Mouse (Mus musculus) thymus, adult 2 months (tissue): ENCODE measurements around the gene Prss27. TPM values are rescaled to one million over a fixed set of nuclear protein-coding genes. Genes with fewer than 3 reads are reported as not detected.

ENCODE experiments used
- DNase-seq: peaks from one replicate; pipeline ENCODE4 v3.0.0; 2021
- H3K27ac ChIP-seq: fragments of 200-500 bp; 2 replicates; pipeline ENCODE4 v1.5.1; 2012; ENCODE audit warnings: low read length, control low read depth; ENCODE audit not compliant: control insufficient read depth, insufficient read depth
- H3K27me3 ChIP-seq: fragments of 200-500 bp; 2 replicates; pipeline ENCODE4 v1.6.1; 2012; ENCODE audit warnings: mild to moderate bottlenecking, low read length, moderate library complexity, mixed read lengths; ENCODE audit not compliant: control insufficient read depth, insufficient read depth
- H3K36me3 ChIP-seq: fragments of 200-500 bp; 2 replicates; pipeline ENCODE4 v1.6.1; 2012; ENCODE audit warnings: mild to moderate bottlenecking, low read length, moderate library complexity; ENCODE audit not compliant: control insufficient read depth, insufficient read depth
- H3K4me1 ChIP-seq: fragments of 200-500 bp; replicated peaks from 2 replicates; pipeline ENCODE4 v1.6.1; 2012; ENCODE audit warnings: low read length; ENCODE audit not compliant: control insufficient read depth, insufficient read depth
- H3K4me3 ChIP-seq: fragments of 200-500 bp; 2 replicates; pipeline ENCODE4 v1.5.1; 2012; ENCODE audit warnings: mild to moderate bottlenecking, low read length, control low read depth, moderate library complexity; ENCODE audit not compliant: control insufficient read depth, insufficient read depth
- CTCF ChIP-seq: fragments of 200-500 bp; IDR thresholded peaks from 2 replicates; pipeline ENCODE4 v1.5.1; 2012; ENCODE audit warnings: mild to moderate bottlenecking, control low read depth, low read length, moderate library complexity, borderline replicate concordance; ENCODE audit not compliant: control insufficient read depth, poor library complexity, insufficient read depth; ENCODE audit errors: extremely low read depth
- POLR2A ChIP-seq: fragments of 200-500 bp; IDR thresholded peaks from 2 replicates; pipeline ENCODE4 v1.6.1; 2012; ENCODE audit warnings: mild to moderate bottlenecking, low read length, control low read depth, moderate library complexity; ENCODE audit not compliant: control insufficient read depth, poor library complexity, insufficient read depth; ENCODE audit errors: extremely low read depth
- WGBS: fragments of 180-500 bp; shearing (Covaris S2); methylation state at CpG from one replicate; pipeline ENCODE4 v1.1.7; 2018; 5-methylcytosine and 5-hydroxymethylcytosine counted together
- polyA plus RNA-seq: library from polyadenylated mRNA; depleted of rRNA; stranded (reverse); fragments of >200 nt; gene quantifications from 2 replicates; pipeline ENCODE4 v1.2.3, GENCODE M21; 2012

The Prss27 gene
- polyA plus RNA-seq, 1 experiment, result 2.5 TPM

DNA sequence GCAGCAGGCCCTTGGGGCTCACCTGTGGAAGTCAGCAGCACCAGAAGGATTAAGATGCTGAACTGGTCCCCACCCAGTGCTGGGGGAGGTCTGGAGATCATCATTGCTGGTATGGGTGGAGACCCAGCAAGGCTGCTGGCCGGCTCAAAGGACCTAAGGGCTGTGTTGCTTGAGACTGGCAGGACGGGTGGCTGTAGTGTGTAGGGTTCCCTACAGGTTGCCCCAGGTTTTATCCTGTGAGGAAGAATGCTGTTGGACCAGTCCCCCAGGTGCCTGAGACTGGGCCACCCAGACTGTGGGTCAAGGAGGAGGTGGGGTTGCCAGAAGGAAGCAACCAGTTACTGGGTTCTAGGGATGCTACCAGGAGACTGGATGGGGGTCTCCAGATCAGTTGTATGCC, 40.0 kb upstream of the Prss27 start, which contains the start of gene Prss22:
Gene Prss22, minus strand, starts transcription at position 200 of the 400 bp plus-strand sequence.
- TF ChIP-seq CTCF, result no peak
- no peak for TF ChIP-seq POLR2A
- no peak for DNase-seq
- WGBS, result 86% methylated on average over 2 of the region's 2 CpGs
- H3K36me3 ChIP-seq, result no peaks in the 10 kb centered on the region
- H3K4me1 ChIP-seq, result peaks cover 10% of the 10 kb centered on the region
- no peak within 1 kb of the TSS for H3K27ac ChIP-seq
- H3K27me3 ChIP-seq, result no peaks in the 10 kb centered on the region
- no peak within 1 kb of the TSS for H3K4me3 ChIP-seq

DNA sequence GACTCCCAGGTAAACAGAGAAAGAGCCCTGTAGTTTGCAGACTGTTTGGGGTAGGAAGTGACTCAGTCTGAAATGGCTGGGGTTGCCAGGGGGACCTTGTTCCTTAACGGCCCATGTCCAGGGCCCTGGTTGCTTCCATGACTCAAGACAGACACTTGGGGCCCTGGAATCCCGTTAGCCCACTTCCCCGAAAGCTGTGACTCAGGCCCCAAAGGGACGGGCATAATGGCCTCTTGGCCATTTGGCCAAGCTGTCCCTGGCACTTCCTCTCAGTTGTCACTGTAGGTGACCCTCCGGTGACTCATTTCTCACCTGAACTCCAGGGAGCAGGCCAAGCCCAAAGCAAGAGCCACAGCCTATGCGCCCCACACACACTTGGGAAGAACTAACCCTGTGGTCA, 39.6 kb upstream of the Prss27 start:
- DNase-seq, result no peak
- no peak overlapping the region for H3K4me3 ChIP-seq
- WGBS, result 79% methylated on average over 6 of the region's 6 CpGs
- no peak overlapping the region for H3K27ac ChIP-seq
- H3K4me1 ChIP-seq, result peaks cover 5% of the 10 kb centered on the region
- H3K36me3 ChIP-seq, result no peaks in the 10 kb centered on the region
- TF ChIP-seq CTCF (no peak), POLR2A (no peak)
- no peaks in the 10 kb centered on the region for H3K27me3 ChIP-seq

DNA sequence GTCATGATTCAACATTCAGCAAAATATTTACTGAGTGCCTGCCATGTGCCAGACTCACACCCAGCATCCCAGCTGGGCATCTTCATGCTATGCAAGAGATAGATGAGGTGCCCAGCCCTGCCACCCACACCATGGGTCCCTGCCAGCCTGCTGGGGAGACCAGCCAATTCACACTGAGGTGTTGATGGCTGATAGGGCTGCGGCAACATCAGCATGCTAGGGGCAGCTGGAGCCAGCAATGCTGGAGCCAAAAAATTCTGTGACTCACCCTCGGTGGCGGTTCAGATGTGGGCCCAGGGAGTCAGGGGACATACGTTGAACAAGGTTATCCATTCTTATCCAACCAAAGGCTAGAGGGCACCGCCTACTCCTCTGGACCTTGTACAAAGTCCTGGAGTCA, 37.5 kb upstream of the Prss27 start:
- H3K27ac ChIP-seq, result no peak overlapping the region
- no peaks in the 10 kb centered on the region for H3K4me1 ChIP-seq
- no peak overlapping the region for H3K4me3 ChIP-seq
- 87% methylated on average over 5 of the region's 5 CpGs for WGBS
- H3K36me3 ChIP-seq, result no peaks in the 10 kb centered on the region
- DNase-seq, result no peak
- TF ChIP-seq POLR2A, result no peak
- TF ChIP-seq CTCF, result no peak
- H3K27me3 ChIP-seq, result no peaks in the 10 kb centered on the region

DNA sequence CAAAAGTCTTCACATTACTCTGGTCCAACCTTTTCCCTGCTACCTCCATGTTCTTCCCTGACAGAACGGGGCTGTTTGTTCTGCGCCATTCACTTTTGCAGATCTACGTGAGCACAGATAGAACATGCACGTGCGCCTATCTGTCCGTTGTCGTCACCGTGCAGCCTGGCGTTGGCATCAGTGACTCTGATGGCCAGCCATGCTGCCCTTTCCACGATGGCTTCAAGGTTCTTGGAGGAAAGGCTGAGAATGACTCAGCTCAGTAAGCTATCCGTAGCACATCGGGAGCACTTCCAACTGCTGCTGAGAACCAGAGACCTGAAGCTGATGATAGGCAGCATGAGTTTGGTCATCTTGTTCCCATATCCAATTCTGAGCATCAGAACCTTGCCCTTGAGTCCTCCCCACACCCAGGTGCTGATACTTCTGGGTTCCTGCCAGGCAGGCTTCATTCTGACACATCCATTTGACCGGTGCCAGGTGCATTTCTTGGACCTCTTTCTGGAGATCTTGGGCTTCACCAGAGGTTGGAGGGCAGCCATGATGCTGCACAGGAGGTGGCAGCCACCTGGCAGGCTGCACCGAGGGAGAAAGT, 33.8 kb upstream of the Prss27 start:
- Histone ChIP-seq H3K4me3 (no peak overlapping the region), H3K27ac (no peak overlapping the region), H3K36me3 (no peaks in the 10 kb centered on the region), H3K27me3 (no peaks in the 10 kb centered on the region), H3K4me1 (peaks cover 5% of the 10 kb centered on the region)
- TF ChIP-seq POLR2A (no peak), CTCF (no peak)
- no peak for DNase-seq
- 96% methylated on average over 14 of the region's 14 CpGs for WGBS

DNA sequence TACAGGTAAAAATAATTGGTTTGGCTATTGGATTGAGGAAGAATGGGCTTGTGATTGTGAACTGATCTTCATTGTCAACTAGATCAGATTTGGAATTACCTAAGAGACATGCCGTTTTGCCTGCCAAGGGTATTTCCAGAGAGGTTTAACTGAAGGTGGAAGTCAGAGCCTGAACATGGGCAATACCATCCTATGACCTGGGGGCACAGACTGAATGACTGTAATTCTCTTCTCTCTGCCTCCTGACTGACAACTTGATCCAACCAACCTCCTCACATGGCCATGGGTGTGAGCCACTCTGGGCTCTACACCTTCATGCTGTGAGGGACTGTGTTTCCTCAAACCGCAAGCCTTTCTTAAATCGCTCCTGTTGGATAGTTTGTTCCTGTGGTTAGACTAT, 32.9 kb upstream of the Prss27 start:
- H3K27ac ChIP-seq, result no peak overlapping the region
- TF ChIP-seq CTCF, result no peak
- no peak for TF ChIP-seq POLR2A
- no peak overlapping the region for H3K4me3 ChIP-seq
- DNase-seq, result no peak
- peaks cover 5% of the 10 kb centered on the region for H3K4me1 ChIP-seq
- 96% methylated on average over 3 of the region's 3 CpGs for WGBS
- H3K27me3 ChIP-seq, result no peaks in the 10 kb centered on the region
- H3K36me3 ChIP-seq, result no peaks in the 10 kb centered on the region

DNA sequence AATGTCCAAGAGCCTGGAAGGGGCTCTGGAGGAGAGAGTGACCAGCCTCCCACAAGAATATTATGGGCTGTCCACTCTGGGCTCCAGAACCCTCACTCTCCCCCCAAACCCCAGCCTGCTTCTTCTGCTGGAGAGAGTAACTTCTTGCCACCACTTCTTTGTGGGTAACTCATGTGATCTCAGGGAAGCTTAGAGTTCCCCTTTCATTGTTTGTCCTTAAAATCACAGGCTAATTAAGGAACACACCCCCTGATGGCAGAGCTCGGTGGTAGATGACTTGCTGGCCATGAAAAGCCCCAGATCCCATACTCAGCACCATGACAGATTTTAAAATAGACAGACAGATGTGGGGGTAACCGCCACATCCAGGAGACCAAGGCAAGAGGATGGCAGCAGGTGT, 31.0 kb upstream of the Prss27 start:
- Histone ChIP-seq H3K27me3 (no peaks in the 10 kb centered on the region), H3K4me3 (no peak overlapping the region), H3K4me1 (peaks cover 5% of the 10 kb centered on the region), H3K27ac (no peak overlapping the region), H3K36me3 (no peaks in the 10 kb centered on the region)
- 14% methylated on average over 2 of the region's 2 CpGs for WGBS
- DNase-seq, result no peak
- TF ChIP-seq CTCF (no peak), POLR2A (no peak)

DNA sequence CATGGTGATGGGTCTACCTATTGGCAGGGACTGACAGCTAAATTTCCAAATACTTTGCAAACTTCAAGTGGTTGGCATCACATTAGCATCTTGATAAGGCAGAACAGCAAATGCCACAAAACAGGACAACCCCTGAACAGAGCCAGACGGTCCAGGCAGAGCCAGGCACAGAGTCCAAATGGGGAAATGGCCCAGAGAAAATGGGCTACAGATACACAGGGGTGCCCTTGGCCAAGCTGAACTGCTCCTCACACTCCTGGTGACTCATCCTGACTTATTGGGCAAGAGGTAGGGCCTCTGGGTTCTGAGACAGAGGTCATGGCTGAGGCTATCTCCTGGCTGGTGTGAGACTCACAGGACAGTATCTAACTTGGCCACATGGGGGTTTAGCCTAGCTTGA, 30.6 kb upstream of the Prss27 start:
- H3K27me3 ChIP-seq, result no peaks in the 10 kb centered on the region
- no peak overlapping the region for H3K4me3 ChIP-seq
- no peak overlapping the region for H3K27ac ChIP-seq
- DNase-seq, result no peak
- H3K36me3 ChIP-seq, result no peaks in the 10 kb centered on the region
- H3K4me1 ChIP-seq, result peaks cover 5% of the 10 kb centered on the region
- TF ChIP-seq CTCF (no peak), POLR2A (no peak)
- WGBS, result 85% methylated on average over 1 of the region's 1 CpGs
